Mouse (Mus musculus): ENCODE measurements around the gene Mdm1.
"Not testable (repeated sequence)": the region's sequence is repeated elsewhere in the genome, so short reads cannot be mapped to it uniquely, and the experiment has no call there.

Gene Mdm1

DNA sequence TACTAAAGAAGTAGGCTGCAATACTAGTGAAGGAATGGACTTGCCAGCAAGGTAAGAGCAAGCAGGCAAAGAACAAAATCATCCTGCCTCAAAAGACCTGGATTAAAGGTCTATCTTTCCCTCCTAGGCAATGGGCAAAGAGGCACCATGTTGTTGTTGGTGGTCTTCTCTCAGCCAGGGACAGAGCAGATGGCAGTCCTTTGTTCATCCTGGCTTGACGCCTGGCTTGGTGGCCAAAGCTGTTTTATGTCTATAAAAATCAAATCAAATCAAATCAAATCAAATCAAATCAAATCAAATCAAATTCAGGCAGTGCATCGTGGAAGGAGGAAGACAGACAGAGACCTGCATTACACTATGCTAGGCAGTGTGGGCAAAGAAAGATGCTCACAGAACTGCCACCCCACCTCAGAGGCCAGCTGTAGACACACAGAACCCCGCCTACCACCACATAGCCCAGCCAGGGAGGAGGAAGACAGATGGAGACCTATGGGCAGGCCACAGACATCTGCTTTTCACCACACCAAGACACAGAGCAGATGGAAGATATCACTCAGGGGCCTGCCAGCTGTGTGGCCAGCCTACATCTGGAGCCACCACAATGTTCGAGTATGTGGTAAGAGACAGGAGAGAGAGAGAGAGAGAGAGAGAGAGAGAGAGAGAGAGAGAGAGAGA, 74.2 kb downstream of the Mdm1 start:
- DNase-seq (ENCODE audit: low read depth, low spot score), result not testable (repeated sequence)

Measured in CD4-positive helper T cell, adult 2 months (primary cell).